Mouse (Mus musculus) v-Abl transformed pro-B cells (cell line): Measurements from ENCODE around the gene Lemd1.

Experiments
- in situ Hi-C, 2 experiments: fragments of 400-800 bp; cut with MboI; formaldehyde crosslinking; loops; one replicate each; pipeline ENCODE4 v1.15.1; 2025; ENCODE audit not compliant: unreplicated experiment in 2 of 2

Gene Lemd1

DNA sequence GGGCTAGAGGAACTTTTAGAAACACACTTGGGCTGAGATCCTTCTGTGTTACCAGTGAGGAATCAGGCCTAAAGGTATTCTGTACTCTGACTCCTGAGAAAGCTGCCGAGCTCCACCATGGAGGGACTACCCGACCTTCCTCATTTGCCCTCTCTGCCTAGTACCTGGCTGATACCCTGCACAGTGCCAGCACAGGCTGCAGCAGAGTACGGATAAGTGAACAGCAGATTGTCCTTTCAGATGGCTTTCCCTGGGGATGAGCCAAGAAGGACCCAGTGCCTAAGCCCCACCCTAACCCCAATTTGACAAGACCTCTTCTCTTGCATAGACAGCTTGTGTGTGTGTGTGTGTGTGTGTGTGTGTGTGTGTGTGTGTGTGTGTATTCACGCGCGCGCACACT lies 117.4 kb downstream of the Lemd1 start:
- in situ Hi-C loops = loop anchor here in 1 of 2 experiments (5.0 kb wide), 3 partner anchors 141 to 284 kb away; no protein-coding TSS in a partner anchor
